Mouse (Mus musculus): ENCODE data around the gene Nell1.
"Not testable (repeated sequence)": the region's sequence is repeated elsewhere in the genome, so short reads cannot be mapped to it uniquely, and the experiment has no call there.

The Nell1 gene

GRCm38 (mm10) chr7:49974841-49975440 lies at the start of gene Nell1:
TSS of gene Nell1 (plus strand) at chr7:49974864.
- Histone ChIP-seq H3K27me3 (ENCODE audit: control insufficient read depth, insufficient read depth, low read length, poor library complexity, severe bottlenecking) (no peaks in the 10 kb centered on the region; the same call in 1 of the 2 replicates), H3K36me3 (ENCODE audit: control insufficient read depth, insufficient read depth, low read length, poor library complexity, severe bottlenecking) (no peaks in the 10 kb centered on the region)
- no peak for DNase-seq (ENCODE audit: low read depth, low spot score)

- Histone ChIP-seq H3K27me3 (ENCODE audit: control insufficient read depth, insufficient read depth, low read length, poor library complexity, severe bottlenecking) (no peaks in the 10 kb centered on the region), H3K36me3 (ENCODE audit: control insufficient read depth, insufficient read depth, low read length, poor library complexity, severe bottlenecking) (no peaks in the 10 kb centered on the region)
- no peak for DNase-seq (ENCODE audit: low read depth, low spot score)
Measured at GRCm38 (mm10) chr7:49928571-49928970, 46.1 kb upstream of the Nell1 start.

GRCm38 (mm10) chr7:49929999-49930398 lies 44.7 kb upstream of the Nell1 start:
- DNase-seq (ENCODE audit: low read depth, low spot score): no peak
- Histone ChIP-seq H3K27me3 (ENCODE audit: control insufficient read depth, insufficient read depth, low read length, poor library complexity, severe bottlenecking) (no peaks in the 10 kb centered on the region), H3K36me3 (ENCODE audit: control insufficient read depth, insufficient read depth, low read length, poor library complexity, severe bottlenecking) (no peaks in the 10 kb centered on the region)

GRCm38 (mm10) chr7:49933386-49934115 lies 41.1 kb upstream of the Nell1 start:
- not testable (repeated sequence) for DNase-seq (ENCODE audit: low read depth, low spot score); H3K36me3 ChIP-seq (ENCODE audit: control insufficient read depth, insufficient read depth, low read length, poor library complexity, severe bottlenecking); H3K27me3 ChIP-seq (ENCODE audit: control insufficient read depth, insufficient read depth, low read length, poor library complexity, severe bottlenecking)

GRCm38 (mm10) chr7:49936821-49937220 lies 37.8 kb upstream of the Nell1 start:
- Histone ChIP-seq H3K27me3 (ENCODE audit: control insufficient read depth, insufficient read depth, low read length, poor library complexity, severe bottlenecking) (no peaks in the 10 kb centered on the region), H3K36me3 (ENCODE audit: control insufficient read depth, insufficient read depth, low read length, poor library complexity, severe bottlenecking) (no peaks in the 10 kb centered on the region)
- DNase-seq (ENCODE audit: low read depth, low spot score): no peak

GRCm38 (mm10) chr7:49942023-49942422 lies 32.6 kb upstream of the Nell1 start:
- Histone ChIP-seq H3K36me3 (ENCODE audit: control insufficient read depth, insufficient read depth, low read length, poor library complexity, severe bottlenecking) (no peaks in the 10 kb centered on the region), H3K27me3 (ENCODE audit: control insufficient read depth, insufficient read depth, low read length, poor library complexity, severe bottlenecking) (no peaks in the 10 kb centered on the region)
- no peak for DNase-seq (ENCODE audit: low read depth, low spot score)

GRCm38 (mm10) chr7:49942490-49942889 lies 32.2 kb upstream of the Nell1 start:
- no peak for DNase-seq (ENCODE audit: low read depth, low spot score)
- Histone ChIP-seq H3K36me3 (ENCODE audit: control insufficient read depth, insufficient read depth, low read length, poor library complexity, severe bottlenecking) (no peaks in the 10 kb centered on the region), H3K27me3 (ENCODE audit: control insufficient read depth, insufficient read depth, low read length, poor library complexity, severe bottlenecking) (no peaks in the 10 kb centered on the region)

GRCm38 (mm10) chr7:49946691-49947090 lies 28.0 kb upstream of the Nell1 start:
- DNase-seq (ENCODE audit: low read depth, low spot score): no peak
- no peaks in the 10 kb centered on the region for H3K36me3 ChIP-seq (ENCODE audit: control insufficient read depth, insufficient read depth, low read length, poor library complexity, severe bottlenecking)
- no peaks in the 10 kb centered on the region for H3K27me3 ChIP-seq (ENCODE audit: control insufficient read depth, insufficient read depth, low read length, poor library complexity, severe bottlenecking)

GRCm38 (mm10) chr7:49953546-49954181 lies 21.0 kb upstream of the Nell1 start:
- H3K27me3 ChIP-seq (ENCODE audit: control insufficient read depth, insufficient read depth, low read length, poor library complexity, severe bottlenecking): no peaks in the 10 kb centered on the region
- DNase-seq (ENCODE audit: low read depth, low spot score): peak; percentile 20
- H3K36me3 ChIP-seq (ENCODE audit: control insufficient read depth, insufficient read depth, low read length, poor library complexity, severe bottlenecking): no peaks in the 10 kb centered on the region

- H3K36me3 ChIP-seq (ENCODE audit: control insufficient read depth, insufficient read depth, low read length, poor library complexity, severe bottlenecking): no peaks in the 10 kb centered on the region
- DNase-seq (ENCODE audit: low read depth, low spot score): no peak
Measured at GRCm38 (mm10) chr7:49954834-49955233, 19.8 kb upstream of the Nell1 start.

GRCm38 (mm10) chr7:49957142-49957541 lies 17.5 kb upstream of the Nell1 start:
- no peak for DNase-seq (ENCODE audit: low read depth, low spot score)
- Histone ChIP-seq H3K36me3 (ENCODE audit: control insufficient read depth, insufficient read depth, low read length, poor library complexity, severe bottlenecking) (no peaks in the 10 kb centered on the region), H3K27me3 (ENCODE audit: control insufficient read depth, insufficient read depth, low read length, poor library complexity, severe bottlenecking) (no peaks in the 10 kb centered on the region)

More at GRCm38 (mm10) chr7:49954834-49955233, 19.8 kb upstream of the Nell1 start:
- no peaks in the 10 kb centered on the region for H3K27me3 ChIP-seq (ENCODE audit: control insufficient read depth, insufficient read depth, low read length, poor library complexity, severe bottlenecking)

- DNase-seq (ENCODE audit: low read depth, low spot score): no peak
- no peaks in the 10 kb centered on the region for H3K27me3 ChIP-seq (ENCODE audit: control insufficient read depth, insufficient read depth, low read length, poor library complexity, severe bottlenecking)
- no peaks in the 10 kb centered on the region for H3K36me3 ChIP-seq (ENCODE audit: control insufficient read depth, insufficient read depth, low read length, poor library complexity, severe bottlenecking)
Measured at GRCm38 (mm10) chr7:49963764-49964163, 10.9 kb upstream of the Nell1 start.

GRCm38 (mm10) chr7:49969516-49969915 lies 5.1 kb upstream of the Nell1 start:
- Histone ChIP-seq H3K27me3 (ENCODE audit: control insufficient read depth, insufficient read depth, low read length, poor library complexity, severe bottlenecking) (no peaks in the 10 kb centered on the region), H3K36me3 (ENCODE audit: control insufficient read depth, insufficient read depth, low read length, poor library complexity, severe bottlenecking) (no peaks in the 10 kb centered on the region)
- no peak for DNase-seq (ENCODE audit: low read depth, low spot score)

- Histone ChIP-seq H3K27me3 (ENCODE audit: control insufficient read depth, insufficient read depth, low read length, poor library complexity, severe bottlenecking) (no peaks in the 10 kb centered on the region; the same call in 1 of the 2 replicates), H3K36me3 (ENCODE audit: control insufficient read depth, insufficient read depth, low read length, poor library complexity, severe bottlenecking) (no peaks in the 10 kb centered on the region)
- DNase-seq (ENCODE audit: low read depth, low spot score): no peak
Measured at GRCm38 (mm10) chr7:49975441-49976121, 917 bp downstream of the Nell1 start.
